Mouse (Mus musculus) lung, adult 2 months (tissue): ENCODE measurements around the gene Naa38. TPM values are rescaled to one million over a fixed set of nuclear protein-coding genes. Genes with fewer than 3 reads are reported as not detected.

Experiments used
- DNase-seq: peaks from one replicate; pipeline ENCODE4 v3.0.0; 2022
- H3K4me1 ChIP-seq: fragments of 200-500 bp; 2 replicates; pipeline ENCODE4 v1.6.1; 2011; ENCODE audit warnings: low read length; ENCODE audit not compliant: control insufficient read depth, insufficient read depth
- H3K4me3 ChIP-seq: fragments of 200-500 bp; replicated peaks from 2 replicates; pipeline ENCODE3; 2011; ENCODE audit warnings: low read depth, mild to moderate bottlenecking, control low read depth, low read length; ENCODE audit errors: extremely low read depth
- CTCF ChIP-seq: fragments of 200-500 bp; IDR thresholded peaks from 2 replicates; pipeline ENCODE4 v1.5.1; 2011; ENCODE audit warnings: mild to moderate bottlenecking, low read length, control low read depth; ENCODE audit not compliant: insufficient read depth
- POLR2A ChIP-seq: fragments of 200-500 bp; IDR thresholded peaks from 2 replicates; pipeline ENCODE4 v1.6.1; 2011; ENCODE audit warnings: low read depth, mild to moderate bottlenecking, control low read depth, low read length, borderline replicate concordance; ENCODE audit errors: extremely low read depth
- WGBS: fragments of 180-500 bp; shearing (Covaris S2); methylation state at CpG from one replicate; pipeline ENCODE4 v1.1.7; 2018; 5-methylcytosine and 5-hydroxymethylcytosine counted together
- polyA plus RNA-seq: library from polyadenylated mRNA; depleted of rRNA; stranded (reverse); fragments of >200 nt; gene quantifications from 2 replicates; pipeline ENCODE4 v1.2.3, GENCODE M21; 2012

Gene Naa38
- polyA plus RNA-seq, 1 experiment = 129 TPM

GRCm38 (mm10) chr11:69413221-69414181 is 18.2 kb downstream of the Naa38 start, which contains the start of gene Kdm6b:
TSS of gene Kdm6b (minus strand) at chr11:69413675.
- no peak for DNase-seq
- TF ChIP-seq POLR2A (no peak), CTCF (no peak)
- Histone ChIP-seq H3K4me1 (peaks cover 13% of the 10 kb centered on the region; the same call in 1 of the 2 replicates), H3K4me3 (no peak within 1 kb of the TSS)
- 37% methylated on average over 12 of the region's 12 CpGs for WGBS

DNA sequence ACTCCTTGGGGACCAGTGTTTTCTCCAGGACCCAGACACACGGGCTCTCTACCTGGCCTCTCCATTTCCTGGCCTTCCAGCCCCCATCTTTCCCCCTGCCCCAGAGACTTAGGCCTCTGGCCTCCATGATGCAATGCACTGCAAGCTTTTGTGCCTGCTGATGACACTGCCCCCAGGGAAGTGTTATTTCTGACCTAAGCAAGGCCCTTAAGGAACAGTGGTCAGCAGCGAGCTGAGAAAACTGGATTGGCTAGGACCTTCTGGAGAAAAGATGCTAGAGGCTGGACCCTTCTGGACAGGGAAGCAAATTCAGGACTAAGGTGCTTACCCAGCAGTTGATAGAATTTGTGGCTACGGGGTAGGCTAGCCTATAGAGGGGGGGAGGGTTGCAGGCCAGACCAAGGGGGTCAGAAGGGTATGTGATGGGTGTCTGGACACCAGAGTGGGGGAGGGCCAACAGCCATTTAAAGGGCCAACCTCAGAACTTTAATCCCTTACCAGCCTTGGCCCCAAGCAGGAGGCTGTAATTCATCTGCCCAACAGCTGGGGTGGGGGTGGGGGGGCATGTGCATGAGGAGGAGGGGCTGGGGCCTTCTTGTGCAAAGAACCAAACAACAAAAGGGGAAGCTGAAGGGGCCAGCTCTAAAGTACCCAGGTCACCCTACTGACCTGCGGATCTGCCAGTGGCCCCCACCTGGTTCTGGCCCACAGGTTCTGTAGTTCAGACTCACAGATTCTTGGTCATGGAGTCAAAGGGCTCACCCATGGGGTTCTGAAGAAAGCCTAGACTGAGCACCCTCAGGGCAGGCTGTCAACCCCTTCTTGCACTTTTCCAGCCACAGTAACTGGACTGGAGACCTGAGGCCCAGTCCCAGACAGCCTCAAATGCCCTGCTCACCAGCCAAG is 19.4 kb downstream of the Naa38 start:
- 35% methylated on average over 4 of the region's 4 CpGs for WGBS
- H3K4me3 ChIP-seq = peak overlapping the region; percentile 66
- no peak for DNase-seq
- H3K4me1 ChIP-seq = peaks cover 13% of the 10 kb centered on the region; the same call in 1 of the 2 replicates
- no peak for TF ChIP-seq POLR2A
- TF ChIP-seq CTCF = no peak

DNA sequence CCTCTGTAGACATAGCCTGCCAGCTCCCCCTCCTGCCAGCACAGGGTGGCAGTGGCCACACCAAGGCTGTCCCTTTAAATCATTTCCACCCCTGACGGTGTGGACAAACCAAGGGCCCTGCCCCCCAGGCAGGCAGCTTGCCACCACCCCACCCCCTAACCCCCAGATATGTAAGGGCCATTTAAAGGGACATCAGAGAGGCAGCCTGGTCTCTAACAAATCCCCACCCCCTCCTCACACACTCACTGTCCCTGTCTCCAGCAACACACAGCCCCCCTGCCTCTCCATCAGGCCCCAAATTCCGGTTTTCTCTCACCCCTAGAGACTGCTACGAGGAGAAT is 20.0 kb downstream of the Naa38 start:
- Histone ChIP-seq H3K4me1 (peaks cover 13% of the 10 kb centered on the region; the same call in 1 of the 2 replicates), H3K4me3 (peak overlapping the region; percentile 66)
- WGBS = 4% methylated on average over 3 of the region's 3 CpGs
- peak; percentile 43 for DNase-seq
- TF ChIP-seq CTCF = no peak
- TF ChIP-seq POLR2A = no peak

DNA sequence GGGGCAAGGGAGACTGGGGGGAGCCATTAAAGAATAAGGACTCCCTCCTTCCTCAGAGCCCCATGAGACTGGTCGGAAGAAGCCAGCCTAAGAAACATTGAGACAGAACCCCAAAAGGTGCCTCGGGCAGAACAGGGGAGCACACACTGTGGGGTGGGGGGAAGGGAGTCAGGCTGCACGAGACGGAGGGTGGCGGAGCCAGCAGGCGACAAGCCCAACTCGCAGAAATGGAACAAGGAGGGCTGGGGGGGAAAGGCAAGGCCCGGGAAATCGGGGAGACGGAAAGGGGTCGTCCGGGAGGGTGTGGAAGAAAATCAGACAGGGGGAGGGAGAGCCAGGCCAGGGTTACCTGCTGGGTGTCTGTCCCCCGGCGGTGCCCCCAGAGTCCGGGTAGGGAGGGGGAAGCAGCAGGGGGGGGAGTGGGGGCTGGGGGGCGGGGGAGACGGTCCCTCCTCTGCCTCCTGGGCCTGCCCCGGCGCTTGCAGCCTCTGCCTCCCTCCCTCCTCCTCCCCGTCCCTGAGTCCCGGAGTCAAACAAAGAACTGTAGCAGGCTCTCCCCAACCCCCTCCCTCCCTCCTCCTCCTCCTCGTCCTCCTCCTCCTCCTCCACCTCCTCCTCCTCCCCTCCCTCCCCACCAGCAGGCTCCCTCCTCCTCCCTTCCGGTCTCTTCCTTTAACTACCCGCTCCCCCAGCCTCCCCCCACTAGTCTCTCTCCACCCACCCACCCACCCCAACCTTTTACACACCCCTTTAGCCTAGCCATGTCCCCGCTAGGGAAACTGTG is 20.6 kb downstream of the Naa38 start:
- WGBS = 5% methylated on average over 14 of the region's 25 CpGs
- Histone ChIP-seq H3K4me1 (peaks cover 13% of the 10 kb centered on the region; the same call in 1 of the 2 replicates), H3K4me3 (peak overlapping the region; percentile 66)
- TF ChIP-seq POLR2A = peak; percentile 32; the same call in 1 of the 2 replicates
- no peak for TF ChIP-seq CTCF
- DNase-seq = peak; percentile 46

DNA sequence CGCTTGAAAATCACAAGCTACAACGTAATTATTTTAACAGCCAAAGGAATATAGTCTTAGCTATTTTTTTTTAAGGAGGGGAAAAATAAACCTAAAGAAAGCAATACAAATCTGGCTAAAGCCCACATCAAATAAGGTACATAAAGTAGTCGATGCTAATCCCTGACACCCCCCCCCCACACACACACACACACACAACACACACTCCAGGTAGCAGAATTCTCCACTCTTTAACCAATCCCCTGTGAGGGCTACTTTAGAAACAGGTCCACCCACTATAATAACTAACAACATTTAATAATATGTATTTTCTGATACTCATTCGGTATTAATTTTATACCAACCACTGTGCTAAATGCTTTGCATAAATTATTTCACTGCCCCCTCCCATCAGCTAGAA is 21.2 kb downstream of the Naa38 start:
- Histone ChIP-seq H3K4me3 (no peak overlapping the region), H3K4me1 (peaks cover 13% of the 10 kb centered on the region; the same call in 1 of the 2 replicates)
- WGBS = 6% methylated on average over 4 of the region's 4 CpGs
- DNase-seq = no peak
- TF ChIP-seq CTCF = no peak
- no peak for TF ChIP-seq POLR2A

- Histone ChIP-seq H3K4me3 (peak overlapping the region; percentile 25), H3K4me1 (peaks cover 10% of the 10 kb centered on the region; the same call in 1 of the 2 replicates)
- DNase-seq = no peak
- WGBS = 13% methylated on average over 8 of the region's 8 CpGs
- TF ChIP-seq CTCF (no peak), POLR2A (no peak)
These were observed 21.7 kb downstream of the Naa38 start for GRCm38 (mm10) chr11:69416921-69417448.

GRCm38 (mm10) chr11:69417449-69418384 is 22.4 kb downstream of the Naa38 start:
- WGBS = 2% methylated on average over 39 of the region's 39 CpGs
- Histone ChIP-seq H3K4me3 (peak overlapping the region; percentile 87), H3K4me1 (peaks cover 10% of the 10 kb centered on the region; the same call in 1 of the 2 replicates)
- TF ChIP-seq POLR2A (peak; percentile 91; the same call in 1 of the 2 replicates), CTCF (no peak)
- DNase-seq = peak; percentile 93
